Mouse (Mus musculus) mesoderm, embryonic 11.5 days (tissue): ENCODE measurements around the gene Paics.
"Not testable (repeated sequence)": the region's sequence is repeated elsewhere in the genome, so short reads cannot be mapped to it uniquely, and the experiment has no call there.

ENCODE experiments used
- DNase-seq: peaks from one replicate; pipeline ENCODE4 v3.0.0-alpha.2; 2012; ENCODE audit warnings: low read depth, low spot score

Gene Paics

DNA sequence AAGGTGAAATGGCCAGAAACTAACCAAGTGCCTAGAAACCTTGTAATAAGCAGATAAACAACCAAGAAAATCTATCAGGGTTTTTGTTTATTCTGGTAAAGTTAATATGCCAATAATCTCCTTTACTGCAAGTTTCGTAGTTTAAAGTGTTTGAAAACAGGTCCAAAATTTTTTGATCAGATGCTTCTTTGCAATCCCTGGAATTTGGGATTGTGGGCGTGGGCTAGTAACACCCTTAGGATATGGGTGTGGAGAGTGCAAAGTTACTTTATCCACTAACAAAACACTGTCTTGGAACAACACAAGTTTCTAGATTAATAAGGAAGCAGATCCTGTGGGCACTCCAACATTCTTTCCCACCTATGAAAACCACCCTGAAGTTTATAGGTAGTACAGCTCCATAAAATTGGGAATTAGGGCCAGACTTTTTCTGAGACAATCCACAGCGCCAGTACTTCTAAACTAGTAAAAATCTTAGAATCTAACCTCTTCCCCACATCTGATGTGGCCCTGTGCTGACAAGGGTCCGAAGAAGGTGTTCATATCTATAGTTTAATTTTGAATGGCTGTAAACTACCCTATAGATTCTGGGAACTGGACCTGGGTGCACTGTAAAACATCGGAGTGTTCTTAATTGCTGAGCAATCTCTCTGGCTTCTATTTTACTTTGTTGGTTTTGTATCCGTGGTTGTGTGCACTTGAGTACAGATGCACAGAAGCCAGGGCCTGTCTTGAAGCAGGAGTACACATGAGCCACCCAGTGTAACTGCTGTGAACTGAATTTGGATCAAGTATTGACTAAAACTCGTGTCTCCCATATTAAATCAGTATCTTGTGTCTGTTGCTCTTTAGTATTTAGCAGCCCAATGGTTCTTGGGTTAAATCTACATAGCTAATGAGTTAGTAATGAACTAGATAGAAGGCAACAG is 1.3 kb downstream of the Paics start:
- DNase-seq: no peak

DNA sequence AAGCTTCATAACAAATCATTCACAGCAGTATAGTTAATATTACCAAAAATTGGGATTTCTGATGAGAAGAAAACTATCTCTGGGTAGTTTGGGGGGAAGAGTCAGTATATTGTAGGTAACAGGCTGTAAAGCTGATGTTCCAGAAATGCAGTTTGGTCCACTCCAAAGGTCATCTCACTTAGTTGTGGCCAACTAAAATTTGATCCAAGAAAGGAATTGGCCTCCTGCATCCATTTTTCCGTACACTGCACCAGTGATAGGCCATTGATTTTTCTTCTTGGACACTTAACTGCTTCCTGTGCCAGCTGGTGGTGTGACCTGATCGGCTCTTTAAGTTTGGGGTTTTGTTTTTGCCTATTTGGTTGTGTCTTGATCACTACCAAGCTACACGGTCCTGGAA is 2.7 kb downstream of the Paics start:
- no peak for DNase-seq

DNA sequence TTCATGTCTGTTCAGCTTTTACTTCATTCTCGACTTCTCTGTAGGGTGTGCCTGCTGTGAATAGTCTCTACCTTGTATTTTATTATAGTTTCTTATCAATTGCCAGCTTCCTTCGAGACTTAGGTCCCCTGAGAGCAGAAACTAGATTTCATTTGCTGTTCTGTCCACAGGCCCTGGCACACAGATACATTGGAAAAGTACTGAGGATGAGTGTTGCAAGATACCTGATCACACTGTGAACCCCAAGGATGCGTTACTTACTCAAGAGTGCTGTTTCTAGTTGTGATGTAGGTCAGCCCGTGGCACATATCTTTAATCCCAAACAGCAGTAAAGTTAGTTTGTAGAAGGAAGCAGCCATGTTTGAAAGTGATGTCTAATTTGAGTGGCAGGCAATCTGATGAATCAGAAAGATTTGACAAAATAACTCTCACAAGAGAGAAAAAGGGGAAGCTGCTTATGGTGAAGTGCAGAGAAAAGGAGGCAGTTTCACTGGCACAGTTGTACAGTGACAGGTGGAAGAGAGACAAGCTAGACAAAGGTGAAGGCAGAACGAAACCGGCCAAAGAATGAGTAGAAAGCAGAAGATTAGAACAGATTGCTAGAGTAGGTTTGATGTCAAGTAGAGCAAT is 3.3 kb downstream of the Paics start:
- no peak for DNase-seq

DNA sequence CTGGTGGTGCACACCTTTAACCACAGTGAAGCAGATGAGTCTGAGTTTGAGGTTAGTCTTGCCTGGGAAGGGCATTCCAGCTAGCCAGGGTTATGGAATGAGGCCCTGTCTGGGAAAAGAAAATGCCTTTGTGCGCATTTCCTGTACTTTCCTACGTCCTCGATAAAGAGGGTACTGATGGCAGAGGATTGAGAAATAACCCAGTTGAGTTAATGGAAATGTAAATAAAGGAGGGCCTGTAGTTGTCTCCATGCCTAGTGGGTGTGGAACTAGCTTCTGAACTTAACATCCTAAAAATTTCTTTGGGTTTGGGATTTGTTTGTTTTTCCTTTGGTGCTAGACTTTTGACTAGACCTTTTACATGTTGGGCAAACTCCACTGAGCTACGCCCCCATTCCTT is 4.4 kb downstream of the Paics start:
- DNase-seq: no peak

DNA sequence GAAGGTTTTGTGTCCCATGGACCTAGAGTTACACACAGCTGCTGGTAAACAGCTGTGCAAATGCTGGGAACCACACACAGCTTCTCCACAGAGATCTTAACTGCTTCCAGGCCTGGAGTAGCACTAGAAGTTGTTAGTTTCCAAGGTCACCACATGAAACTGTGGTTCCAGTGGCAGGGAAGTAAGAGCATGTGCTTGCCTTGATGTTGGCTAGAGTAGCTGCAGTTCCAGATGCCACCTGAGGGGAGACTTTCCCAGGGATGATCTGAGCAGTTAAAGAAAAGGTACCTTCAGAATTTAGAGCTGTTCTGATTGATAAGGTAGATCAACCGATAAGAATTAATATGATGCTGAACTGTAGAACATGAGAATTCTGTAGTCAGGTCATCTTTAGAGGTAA is 6.8 kb downstream of the Paics start:
- DNase-seq: peak; percentile 12

DNA sequence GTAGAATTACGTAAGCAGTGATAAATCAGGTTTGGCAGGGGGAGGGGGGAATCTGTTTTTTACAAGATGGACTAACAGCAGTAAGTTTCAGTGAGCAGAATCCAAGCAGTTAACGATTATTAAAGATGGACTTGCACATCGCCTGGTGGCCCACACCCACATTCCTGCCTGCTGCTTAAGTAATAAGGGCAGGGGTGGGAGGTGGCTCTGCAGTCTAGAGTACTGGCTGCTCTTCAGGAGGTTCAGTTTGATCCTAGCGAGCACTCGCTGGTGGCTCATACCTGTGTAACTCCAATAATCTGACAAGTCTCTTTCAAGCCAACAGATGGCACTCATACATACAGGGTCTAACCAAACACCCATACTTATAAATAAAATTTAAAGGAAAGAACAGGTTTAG is 8.5 kb downstream of the Paics start:
- no peak for DNase-seq

DNA sequence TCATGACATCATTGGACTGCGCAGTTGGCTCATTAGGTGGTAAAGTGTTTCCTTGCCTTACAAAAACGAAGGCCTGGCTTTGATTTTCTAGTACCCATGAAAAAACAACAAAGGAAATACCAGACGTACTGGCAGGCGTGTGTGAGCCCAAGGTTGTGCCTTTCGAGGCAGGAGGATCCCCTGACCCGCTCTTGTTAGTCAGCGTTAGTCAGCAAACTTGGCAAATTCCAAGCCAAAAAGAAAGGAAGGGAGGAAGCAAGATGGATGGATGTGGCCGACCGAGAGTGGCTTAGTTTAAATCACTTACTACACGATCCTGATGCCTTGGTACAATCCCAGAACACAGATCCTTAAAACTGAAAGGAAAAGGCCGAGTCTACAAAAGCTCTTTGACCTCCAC is 11.4 kb downstream of the Paics start:
- DNase-seq: no peak

DNA sequence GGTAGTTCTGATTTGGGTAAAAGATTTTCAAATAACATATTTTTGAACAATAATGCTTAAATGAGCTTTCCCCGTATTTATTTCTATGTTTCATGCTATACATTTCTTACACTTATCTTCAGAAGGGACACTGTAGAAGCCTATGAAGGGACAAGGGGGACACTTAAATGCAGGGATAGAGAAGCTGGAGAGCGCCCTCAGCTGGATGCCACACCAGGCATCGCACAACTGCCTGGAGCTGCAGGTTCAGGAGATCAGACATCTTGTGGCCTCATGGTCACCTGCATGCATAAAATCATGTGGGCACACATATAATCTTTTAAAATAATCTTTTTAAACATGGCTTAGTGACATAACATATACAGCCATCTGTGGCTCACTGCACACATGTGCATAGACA is 13.5 kb downstream of the Paics start:
- no peak for DNase-seq

DNA sequence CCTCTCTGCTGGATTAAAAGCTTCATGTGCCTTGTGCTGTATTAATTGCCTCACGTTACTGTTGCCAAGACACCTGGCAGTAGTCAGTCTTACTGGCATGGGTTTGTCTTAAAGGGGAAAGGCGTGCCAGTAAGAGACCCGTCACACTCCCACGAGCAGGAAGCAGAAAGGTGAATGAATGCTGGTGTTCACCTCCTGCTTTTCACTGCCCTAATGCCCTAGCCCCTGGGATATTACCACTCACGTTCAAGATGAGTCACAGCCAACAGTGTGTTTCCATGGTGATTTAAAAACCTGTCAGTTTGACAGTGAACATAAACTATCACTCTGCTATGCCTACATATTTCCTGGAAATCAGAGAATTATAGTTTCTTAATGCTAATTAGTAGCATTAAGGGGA is 18.1 kb downstream of the Paics start:
- no peak for DNase-seq

DNA sequence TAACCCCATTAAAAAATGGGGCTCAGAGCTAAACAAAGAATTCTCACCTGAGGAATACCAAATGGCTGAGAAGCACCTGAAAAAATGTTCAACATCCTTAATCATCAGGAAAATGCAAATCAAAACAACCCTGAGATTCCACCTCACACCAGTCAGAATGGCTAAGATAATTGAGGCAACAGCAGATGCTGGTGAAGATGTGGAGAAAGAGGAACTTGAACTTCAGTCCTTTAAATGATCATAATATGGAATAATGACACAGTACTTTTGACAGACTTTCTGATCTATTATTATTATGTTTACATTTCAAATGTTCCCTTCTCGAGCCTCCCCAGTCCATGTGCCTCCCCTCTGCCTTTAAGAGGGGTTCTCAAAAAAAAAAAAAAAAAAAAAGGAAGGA is 20.0 kb downstream of the Paics start:
- not testable (repeated sequence) for DNase-seq

DNA sequence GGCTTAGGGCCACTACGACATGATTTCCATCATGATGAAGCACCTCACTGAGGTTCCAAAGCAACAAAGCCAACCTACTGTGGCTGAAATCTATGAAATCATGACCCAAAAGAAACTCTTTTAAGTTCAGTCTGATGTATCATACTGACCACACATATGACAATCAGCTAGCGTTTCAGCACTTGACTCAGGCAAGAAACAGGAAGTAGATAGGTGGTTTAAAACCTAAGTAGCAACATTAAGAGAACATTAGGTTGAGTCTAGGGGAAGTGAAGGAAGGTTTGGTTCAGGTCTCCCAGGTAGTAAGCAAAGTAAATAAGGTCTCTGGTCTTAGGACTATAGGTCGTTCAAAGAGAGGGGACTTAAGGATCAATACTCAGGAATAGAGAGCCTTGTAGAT is 22.4 kb downstream of the Paics start:
- no peak for DNase-seq

DNA sequence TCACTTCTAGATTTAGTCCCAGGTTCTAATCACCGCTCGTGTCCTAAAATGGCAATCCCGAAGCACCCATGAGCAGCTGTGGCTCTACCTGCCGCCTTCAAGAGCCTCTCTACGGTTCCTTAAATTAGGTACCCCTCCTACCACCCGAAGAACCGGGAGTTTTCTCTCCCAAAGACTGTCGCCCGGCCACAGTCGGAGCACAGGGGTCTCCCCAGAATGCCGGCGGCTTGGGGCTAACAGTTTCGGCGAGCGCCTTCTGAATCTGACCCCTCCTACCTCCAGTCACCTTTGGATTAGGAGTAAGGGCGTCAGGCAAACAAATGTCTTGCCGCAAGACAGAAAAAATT is 23.1 kb downstream of the Paics start:
- DNase-seq: no peak

DNA sequence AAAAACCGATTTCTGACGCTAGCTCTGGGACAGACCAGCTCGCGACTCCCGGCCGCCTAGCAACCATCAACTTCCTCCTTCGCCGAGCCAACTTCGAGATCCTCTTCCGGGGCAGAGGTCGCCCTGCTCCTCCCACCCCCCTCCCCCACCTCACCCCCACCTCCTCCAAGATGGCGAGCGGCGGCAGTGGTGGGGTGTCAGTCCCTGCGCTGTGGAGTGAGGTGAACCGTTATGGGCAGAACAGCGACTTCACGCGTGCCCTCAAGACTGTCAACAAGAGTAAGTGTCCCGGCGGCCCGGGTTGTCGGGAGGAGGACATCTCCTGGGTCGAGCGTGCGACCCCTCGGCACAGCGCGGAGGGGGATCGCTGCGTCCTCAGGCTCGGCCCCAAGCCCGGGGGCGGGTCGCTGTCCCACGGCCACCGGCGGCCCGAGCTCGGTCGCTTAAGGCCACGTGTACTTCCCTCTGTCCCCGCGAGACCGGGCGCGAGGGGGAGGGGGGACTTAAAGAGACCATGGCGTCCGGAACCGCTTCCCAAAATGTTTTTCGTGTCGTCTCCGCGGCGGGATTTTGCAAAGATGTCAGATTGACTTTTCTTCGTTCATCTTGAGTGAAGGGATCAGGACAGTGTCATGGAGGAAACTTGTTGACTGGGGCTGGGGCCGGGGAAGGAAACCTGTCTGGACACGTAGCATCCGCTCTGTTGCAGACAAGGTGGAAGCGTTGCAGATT is 23.6 kb downstream of the Paics start, which contains the start of gene Srp72:
Srp72 (plus strand) TSS at position 130 of the 732 bp plus-strand sequence.
- peak; percentile 91 for DNase-seq

DNA sequence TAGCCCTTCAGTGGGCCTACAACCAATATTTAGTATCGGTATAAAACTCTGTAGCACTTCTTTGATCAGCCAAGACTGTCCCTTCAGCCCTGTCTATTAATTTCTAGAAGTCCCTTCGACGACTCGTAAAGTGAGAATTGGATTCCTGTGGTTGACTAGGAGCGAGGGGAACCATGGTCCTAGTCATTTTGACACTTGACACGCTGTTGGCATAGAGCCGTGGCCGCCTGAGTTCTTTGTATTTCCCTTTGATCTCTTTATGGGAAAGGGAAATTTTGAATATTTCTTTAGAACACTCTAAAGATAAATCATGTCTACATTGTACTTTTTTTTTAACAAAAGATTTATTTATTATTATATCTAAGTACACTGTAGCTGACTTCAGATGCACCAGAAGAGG is 24.6 kb downstream of the Paics start:
- no peak for DNase-seq

DNA sequence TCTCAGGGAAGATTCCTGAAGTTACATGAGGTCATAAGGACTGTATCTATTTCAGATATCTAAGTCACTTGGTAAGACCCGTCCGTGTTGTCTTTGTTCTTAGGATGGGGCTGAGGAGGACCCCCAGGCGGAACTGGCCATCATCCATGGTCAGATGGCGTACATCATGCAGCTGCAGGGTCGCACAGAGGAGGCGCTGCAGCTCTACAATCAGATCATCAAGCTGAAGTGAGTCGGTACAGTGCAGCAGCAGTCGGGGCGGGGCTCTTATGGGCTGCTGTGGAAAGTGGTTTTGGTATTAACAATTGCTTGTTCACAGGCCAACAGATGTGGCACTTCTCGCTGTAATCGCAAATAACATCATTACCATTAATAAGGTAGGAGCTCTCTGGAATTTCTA is 32.9 kb downstream of the Paics start:
- DNase-seq: no peak

DNA sequence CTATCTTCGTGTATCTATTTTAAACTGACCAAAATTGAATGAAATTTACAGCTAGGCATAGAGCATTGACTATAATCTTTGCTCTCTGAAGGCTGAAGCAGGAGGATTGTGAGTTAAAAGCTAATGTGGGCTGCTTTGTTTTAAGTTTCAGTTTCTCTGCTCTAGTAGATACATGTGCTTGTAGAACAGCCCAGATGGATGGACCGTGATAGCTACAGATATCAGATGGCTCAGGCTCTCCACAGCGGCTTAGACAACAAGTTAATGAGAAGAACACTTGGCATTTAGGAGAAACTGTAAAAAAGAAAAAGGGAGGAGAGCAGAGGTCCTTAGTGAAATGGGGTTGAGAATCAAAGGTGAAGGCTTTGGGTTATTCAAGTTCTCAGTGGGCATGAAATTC is 39.7 kb downstream of the Paics start:
- DNase-seq: no peak

DNA sequence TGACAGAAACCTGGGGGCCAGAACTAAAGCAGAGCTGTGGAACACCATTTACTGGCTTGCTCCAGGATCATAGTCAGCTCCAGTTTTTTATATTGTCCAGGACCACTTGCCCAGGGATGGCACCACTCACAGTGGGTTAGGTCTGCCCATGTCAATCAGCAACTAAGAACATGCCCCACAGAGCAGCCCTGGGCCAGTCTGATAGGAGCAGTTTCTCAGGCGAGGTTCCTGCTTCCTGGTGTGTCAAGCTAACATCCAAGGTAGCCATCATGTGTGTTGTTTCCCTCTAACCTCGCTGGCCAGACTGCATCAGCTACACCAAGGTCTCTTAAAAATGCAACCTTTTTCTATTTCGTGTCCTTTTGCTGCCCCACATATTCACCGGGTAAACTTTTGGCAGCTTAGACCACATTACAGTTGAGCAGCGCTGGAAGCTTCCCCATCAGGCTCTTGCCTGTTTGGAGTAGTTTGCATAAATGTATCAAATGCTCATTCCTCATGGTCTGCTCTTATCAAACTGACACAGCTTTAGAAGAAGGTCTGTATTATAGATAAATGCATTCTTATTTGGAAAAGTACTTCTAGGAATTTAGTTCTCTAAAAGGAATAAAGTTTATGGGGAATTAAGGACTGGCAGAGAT is 42.2 kb downstream of the Paics start:
- DNase-seq: no peak

DNA sequence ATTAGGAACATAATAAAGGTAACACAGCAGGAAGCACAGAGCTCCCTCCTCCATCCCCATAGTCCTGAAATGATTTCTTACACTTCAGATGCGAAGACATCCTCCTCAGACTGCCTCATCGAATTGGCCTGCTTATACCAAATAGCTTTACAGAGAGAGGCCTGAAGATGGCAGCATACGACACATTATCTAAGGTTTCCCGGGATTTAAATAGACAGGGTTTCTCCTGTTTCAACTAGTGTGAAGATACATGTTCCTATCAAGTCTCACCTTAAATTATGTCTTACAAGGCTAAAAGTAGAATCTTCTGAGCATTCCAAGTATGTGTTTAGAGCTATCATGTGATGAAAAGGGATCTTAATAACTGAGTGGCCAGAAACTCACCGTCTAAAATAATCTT is 47.3 kb downstream of the Paics start:
- peak; percentile 53 for DNase-seq

DNA sequence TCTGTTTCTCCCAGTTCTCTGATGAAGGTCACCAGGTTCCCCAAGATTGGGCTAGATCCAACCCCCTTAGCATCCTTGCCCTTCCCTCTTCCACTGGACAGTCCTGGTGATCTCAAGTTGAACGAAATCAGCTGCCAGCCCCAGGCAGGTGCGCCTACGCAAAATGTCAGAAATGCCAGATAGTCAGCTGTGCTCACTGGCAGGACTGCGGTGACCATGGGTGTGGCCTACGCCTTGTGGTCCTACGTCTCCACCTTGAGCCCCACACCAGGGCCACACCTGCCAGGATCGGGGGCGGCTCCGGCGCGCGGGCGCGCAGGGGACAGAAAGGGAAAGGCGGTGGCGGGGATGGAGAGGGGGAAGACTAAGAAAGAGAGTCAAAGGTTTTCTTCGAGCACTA is 50.1 kb downstream of the Paics start:
- no peak for DNase-seq

DNA sequence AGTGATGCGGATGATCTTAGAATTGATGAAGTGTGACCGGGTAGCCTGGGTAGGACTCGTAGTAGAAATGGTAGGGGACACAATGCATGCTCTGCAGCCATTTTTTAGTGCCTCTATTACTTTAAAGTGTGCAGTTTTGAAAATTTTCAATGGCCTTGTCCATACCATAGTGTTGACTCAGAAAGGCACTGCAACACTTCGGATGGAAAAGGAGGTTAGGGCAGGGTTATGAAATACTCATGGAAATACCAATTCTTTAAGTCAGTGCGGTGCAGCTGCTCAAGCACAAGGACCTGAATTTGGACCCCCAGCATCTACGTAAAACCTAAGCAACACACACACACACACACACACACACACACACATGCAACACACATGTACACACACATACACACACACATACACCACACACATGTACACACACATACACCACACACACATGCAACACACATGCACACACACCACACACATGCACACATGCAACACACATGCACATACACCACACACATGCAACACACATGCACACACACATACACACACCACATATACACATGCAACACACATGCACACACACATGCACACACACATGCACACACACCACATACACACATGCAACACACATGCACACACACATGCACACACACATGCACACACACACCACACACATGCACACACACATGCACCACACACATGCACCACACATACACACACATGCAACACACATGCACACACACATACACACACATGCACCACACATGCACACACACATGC is 53.1 kb downstream of the Paics start, which contains the start of gene Arl9:
Arl9 (plus strand) TSS at position 5 of the 771 bp plus-strand sequence.
- DNase-seq: no peak

DNA sequence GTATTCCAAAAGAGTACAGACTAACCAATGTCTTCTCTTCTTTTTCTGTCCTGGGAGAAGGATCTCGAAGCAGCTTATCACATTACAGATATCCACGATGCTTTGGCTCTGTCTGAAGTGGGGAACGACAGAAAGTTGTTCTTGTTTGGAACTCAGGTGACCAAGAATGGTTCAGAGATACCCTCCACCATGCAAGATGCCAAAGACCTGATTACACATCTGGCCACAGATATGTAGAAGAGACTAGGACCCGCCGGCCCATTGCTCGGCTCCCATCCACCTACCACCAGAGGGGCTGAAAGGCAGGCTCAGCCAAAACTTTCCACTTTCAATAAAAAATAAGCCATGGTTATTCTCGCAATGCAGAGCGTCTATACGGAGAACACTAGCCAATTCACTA is 59.2 kb downstream of the Paics start:
- no peak for DNase-seq
